Mouse (Mus musculus): ENCODE data around the gene Npas2. TPM values are rescaled to one million over a fixed set of nuclear protein-coding genes. Genes with fewer than 3 reads are reported as not detected.

The Npas2 gene
- total RNA-seq, 2 experiments from 2014 or later = not detected

DNA sequence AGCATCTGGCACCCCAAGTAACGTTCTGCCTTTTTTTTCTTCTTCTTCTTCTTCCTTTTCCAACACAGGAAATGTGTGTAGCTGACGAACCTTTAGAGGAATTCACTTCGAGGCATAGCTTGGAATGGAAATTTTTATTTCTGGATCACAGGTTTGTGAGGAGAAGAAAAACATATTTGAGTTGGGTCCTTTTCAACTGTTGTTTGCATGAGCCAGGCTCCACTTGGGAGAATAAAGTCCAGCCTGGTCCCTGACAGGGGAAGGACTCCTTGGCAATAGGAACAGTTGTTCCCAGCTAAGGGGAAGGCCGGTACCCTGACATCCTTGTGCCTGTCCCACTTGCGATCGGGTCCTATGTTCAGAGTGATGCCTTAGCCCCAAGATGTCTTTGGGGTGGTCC is 131.7 kb downstream of the Npas2 start:
- ATAC-seq (ENCODE audit: poor library complexity, severe bottlenecking) = no peak

DNA sequence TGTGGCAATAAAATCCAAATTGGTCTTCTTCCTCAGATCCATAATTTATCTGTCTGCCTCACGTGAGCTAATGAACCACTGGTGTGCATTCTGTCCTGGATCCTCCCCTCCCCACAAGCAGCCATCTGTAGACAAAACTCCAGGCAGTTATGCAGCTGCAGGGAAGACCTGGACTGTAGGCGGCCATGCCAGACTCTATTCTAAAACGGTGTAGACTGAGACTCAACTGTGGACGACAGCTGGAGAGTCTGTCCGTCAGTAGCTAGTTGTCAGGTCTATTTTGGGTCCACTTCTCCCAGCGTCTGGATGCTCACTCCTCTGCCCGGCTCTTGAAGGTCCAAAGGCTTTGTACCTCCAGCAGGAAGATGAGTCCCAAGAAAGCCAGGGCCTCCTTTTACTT is 134.0 kb downstream of the Npas2 start:
- ATAC-seq (ENCODE audit: poor library complexity, severe bottlenecking) = no peak

DNA sequence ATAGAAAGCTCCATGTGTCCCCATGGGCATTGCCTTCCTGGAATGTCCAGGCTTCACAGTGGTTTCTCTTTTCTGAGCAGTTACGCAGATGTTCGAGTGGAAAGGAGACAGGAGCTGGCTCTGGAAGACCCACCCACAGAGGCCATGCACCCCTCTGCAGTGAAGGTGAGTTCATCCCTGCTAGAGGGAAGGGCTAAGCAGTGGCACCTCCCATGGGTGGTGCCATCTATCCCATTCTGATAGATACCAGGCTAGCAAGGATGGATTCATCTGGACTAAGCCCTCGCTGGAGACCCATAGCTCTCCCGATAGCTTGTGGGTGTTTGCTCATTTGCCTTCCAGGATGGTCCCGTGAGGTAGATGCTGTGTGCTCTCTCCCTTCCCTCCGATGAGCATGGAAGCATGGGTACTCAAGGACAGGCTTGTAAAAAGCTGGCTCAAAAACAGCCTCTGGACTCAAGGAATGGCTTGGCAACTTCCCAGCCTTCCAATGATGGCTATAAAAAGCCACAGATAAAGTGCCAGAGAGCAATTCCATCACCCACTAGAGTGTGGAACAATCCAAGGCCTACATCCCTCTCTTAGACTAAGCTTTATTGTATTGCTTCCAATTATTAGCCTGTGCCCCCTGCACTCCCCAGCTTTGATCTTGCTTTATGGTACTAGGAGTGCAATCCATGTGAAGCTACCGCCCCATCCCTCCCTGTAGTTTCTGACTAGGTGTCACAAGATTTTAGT is 137.5 kb downstream of the Npas2 start:
- ATAC-seq (ENCODE audit: poor library complexity, severe bottlenecking) = no peak

DNA sequence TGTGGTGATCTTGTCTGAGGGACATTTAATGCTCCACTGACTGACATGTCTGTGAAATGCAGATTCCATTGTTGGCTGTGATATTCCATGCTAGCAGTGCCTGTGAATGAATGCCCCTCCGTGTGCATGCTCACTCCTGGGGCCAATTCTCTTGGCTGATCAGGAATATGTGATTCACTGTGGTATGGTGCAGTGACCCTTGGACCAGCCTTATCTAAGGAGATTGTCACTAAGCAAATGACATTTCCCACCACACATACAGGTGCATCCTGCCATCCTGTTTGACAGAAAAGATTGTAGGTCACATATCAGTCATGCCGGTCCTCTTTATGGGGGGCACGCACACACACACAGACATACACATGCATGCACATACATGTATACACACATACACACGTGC is 138.9 kb downstream of the Npas2 start:
- no peak for ATAC-seq (ENCODE audit: poor library complexity, severe bottlenecking)

DNA sequence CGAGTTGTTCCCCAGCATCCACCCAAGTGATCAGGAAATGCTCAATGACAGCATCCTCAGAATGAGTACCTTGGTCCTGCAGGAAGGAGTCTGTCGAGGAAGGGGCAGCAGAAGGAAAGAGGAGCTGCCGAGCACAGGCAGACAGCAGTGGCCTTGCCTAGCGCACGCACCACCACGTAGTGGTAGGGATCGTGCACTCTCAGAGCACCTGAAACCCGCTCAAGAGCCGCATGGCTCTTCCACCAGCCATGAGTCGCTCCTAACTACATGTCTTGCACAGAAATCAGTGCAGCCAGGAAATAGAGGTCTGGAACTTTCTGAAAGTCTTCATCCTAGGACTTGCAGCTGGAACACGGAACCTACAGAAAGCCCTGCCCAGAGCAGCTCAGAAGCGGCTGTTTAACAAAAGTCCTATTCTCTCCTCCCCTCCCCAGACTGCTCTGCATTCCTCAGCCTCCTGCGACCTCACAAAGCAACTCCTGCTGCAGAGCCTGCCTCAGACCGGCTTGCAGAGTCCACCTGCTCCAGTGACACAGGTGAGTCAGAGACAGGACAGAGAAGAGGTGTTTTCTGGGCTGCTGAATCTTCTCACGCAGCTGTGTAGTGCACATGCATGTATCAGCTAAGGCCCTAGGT is 142.1 kb downstream of the Npas2 start:
- no peak for ATAC-seq (ENCODE audit: poor library complexity, severe bottlenecking)

DNA sequence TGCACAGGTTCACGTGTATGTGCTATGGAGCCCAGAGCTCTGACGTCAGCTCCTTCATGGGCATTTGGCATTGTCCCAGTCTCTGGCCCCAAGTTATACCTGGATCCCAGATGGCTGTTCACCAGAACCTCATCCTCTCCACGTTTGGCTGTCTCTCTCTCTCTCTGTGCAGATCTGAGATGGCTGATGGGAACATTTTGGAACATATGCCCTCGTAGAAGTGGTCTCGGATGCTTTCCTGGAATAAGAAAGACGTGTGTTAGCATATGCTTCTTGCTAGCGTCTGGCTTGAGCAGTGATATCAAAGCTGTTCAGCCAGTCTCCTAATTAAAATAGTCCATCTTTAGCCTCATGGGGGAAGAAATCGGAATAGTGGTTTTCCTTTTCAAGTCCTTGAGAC is 143.3 kb downstream of the Npas2 start:
- no peak for ATAC-seq (ENCODE audit: poor library complexity, severe bottlenecking)

DNA sequence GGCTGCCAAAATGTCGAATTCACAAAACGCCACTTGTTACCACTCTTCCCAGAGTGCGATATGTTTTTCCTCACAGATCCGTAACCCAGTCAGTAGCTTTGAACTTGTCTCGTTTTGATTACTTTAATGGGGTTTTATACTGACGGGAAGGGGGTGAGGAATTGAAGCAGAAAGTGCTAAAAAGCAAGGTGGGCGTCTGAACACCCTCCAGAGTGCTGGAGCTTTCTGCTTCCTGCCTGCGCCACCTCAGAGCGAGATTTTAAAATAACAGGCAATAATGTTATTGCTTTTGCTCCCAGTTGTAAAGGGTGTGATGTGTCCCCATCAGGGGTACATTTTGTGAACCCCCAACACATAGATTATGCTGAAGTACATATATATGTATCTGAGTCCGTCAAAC is 145.3 kb downstream of the Npas2 start:
- no peak for ATAC-seq (ENCODE audit: poor library complexity, severe bottlenecking)

DNA sequence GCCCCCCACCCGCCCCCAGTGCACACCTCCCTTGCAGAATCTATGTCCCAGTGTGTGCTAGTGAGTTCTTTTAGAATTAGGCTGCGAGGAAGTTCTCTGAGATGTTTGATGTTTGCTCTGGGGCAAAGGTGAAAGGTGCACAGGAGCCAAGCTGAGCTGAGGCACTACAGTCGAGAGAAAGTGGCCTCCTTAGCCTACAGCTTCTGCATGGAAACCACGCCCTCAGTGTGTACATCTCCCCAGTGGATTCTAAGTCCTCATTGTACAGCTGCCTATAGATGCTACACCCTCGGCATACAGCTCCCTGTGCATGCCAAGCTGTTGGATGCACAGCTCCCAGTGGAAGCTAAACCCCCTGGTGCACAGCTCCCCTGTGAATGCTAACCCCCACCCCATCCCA is 145.9 kb downstream of the Npas2 start:
- ATAC-seq (ENCODE audit: poor library complexity, severe bottlenecking) = no peak

DNA sequence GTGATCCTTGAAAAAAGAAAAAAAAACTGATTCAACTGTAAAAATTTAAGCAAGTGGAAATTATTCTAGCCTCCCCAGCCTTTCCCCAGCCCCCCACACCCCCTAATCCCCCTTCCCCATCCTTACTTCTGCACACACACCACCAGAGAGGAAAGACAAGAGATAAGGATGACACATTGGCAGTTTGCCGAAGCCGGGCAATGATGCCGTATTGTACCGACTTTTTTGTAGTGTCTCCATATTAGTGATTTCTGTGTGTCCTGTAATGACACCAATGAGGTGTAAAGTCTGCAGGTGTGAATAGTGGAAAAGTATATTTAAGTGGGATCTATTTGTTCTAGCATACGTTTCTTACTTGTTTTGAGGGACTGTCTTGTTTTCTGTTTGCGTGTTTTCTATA is 146.6 kb downstream of the Npas2 start:
- ATAC-seq (ENCODE audit: poor library complexity, severe bottlenecking) = no peak

DNA sequence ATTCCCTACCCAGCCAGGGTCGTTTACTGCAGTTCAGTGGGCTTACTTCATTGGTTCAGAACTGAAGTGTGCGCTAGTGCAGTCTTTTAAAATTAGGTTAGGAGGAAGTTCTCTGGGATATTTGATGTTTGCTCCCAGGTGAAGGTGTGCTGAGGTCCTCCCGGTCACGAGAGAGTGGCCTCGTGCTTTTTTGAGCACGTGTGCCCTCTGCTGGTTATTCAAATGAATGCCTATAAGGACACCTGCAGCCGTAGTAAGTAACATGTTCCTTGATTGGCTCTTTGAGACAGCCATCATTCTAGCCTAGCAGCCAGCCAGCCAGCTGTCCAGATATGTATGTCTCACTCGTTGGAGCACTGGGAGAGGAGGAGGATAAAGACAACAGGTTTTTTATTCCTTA is 147.1 kb downstream of the Npas2 start:
- peak; percentile 73 for ATAC-seq (ENCODE audit: poor library complexity, severe bottlenecking)

DNA sequence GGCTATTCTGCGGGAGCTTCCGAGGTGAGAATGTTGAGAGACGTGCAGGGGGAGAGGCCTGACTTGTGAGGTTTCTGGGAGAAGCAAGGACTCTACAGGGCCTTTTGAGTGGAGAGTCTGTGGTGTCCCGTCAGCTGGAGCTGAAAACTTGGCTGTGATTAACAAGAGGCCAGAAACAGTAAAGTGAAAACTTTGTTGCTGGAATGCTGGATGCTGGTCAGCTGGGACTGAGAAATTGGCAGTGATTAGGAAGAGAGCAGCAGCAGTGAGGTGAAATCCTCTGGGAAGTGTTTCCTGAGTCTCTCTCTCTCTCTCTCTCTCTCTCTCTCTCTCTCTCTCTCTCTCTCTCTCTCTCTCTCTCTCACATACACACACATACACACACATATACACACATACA is 148.3 kb downstream of the Npas2 start:
- ATAC-seq (ENCODE audit: poor library complexity, severe bottlenecking) = no peak

DNA sequence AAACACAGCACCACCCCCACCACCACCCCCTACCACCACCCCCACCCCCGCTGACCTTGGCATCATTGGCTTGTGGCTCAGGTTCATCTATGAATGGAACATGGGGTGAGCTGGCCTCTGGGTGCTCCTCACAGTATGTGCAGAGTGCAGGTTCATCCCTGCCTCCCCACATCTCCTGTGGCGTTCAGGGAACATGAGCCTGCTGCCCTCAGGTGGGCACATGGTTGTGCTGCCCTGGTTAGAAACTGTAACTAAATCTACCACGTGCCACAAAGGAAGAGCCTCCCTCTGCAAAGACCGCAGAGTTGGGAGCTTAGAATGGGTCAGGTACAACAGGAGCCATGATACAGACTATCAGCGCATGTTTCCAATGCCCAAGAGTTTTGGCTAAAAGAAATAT is 149.7 kb downstream of the Npas2 start:
- no peak for ATAC-seq (ENCODE audit: poor library complexity, severe bottlenecking)

DNA sequence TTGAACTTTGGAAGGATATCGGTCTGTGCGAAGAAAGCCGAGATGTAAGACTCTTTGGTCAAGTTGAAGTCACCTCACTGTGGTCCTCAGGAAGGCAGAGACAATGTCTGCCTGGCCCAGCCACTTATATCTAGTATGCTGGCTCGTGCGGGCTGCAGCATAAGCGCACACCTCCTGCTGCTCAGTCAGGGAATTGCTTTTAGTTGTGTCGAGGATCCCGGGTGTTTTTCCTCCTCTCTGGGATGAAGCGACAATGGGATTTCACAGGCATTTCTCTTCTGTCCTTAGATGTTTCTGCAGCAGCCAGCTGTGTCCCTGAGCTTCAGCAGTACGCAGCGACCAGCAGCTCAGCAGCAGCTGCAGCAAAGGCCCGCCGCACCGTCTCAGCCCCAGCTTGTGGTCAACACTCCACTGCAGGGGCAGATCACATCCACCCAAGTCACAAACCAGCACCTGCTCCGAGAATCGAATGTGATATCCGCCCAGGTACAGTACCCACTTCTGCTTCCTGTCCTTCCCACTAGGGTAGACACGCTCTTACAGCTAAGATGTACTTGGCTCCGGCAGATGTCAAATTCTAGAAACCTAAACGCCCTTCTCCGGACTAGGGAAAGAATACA is 151.6 kb downstream of the Npas2 start:
- ATAC-seq (ENCODE audit: poor library complexity, severe bottlenecking) = no peak

DNA sequence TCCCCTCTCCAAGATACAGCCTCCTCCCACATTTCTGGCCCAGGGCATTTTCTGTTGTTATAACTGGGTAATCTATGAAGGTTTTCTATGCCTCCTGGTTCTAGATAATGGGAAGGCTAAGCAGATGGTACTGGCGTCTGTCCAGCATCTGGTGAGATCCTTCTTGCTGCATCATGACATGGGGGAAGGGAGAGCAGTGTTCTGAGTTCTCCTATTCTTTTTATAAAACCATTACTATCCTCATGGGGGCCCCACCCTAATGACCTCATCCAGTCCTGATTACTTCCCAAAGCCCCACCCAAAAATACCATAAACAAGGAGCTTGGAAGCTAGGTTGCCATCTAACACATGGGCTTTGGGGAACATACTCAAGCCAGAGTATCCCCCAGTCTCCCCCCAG is 155.5 kb downstream of the Npas2 start:
- ATAC-seq (ENCODE audit: poor library complexity, severe bottlenecking) = no peak

DNA sequence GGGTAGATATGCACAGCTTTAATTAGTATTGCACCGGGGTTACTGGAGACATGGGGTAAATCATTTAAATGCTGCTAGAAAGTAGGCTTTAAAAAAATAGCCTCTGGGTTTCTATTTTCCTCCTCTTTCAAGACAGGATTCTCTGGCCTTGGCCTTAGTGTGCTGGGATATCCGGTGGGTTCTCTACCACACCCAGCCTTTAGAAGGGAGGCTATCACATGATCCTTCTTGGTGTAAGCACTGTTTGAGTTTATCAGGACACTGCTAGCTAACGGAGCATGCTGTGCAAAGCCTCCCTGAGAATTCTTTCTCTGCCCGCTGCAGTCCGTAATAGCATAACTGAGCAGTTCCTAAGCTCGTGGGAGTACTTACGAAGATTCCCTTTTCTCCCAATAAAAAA is 155.9 kb downstream of the Npas2 start:
- ATAC-seq (ENCODE audit: poor library complexity, severe bottlenecking) = no peak

DNA sequence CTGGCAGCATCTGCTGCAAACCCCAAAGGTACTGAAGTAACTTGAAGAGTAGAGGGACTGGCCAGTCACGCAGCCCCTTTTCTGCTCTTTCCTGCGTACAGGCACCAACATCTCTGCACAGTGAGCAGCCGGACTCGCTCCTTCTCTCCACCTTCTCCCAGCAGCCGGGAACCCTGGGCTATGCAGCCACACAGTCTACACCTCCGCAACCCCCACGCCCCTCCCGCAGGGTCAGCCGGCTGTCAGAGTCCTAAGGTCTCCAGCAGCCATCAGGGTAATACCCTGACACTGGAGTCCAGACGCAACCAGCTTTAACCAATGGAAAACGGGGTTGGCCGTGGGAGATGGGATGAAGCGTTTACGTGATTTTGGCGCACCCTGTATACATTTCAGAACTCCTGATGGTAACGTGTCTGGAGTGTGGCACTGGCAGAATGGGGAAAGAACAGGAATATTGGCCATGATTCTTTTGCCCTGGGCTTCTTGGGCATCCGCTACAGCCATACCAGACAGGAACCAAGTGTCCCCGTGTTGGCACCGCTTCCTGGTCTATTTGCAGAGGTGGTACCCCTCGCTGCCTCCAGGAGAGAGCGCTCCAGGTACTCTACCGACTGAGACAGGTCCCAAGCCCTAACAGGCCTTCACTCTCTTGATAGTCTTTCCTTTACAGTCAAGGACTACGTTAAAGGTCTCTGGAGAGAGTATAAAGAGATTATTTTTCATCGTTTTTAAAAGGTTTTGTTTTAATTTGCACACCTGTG is 168.4 kb downstream of the Npas2 start:
- ATAC-seq (ENCODE audit: poor library complexity, severe bottlenecking) = no peak

DNA sequence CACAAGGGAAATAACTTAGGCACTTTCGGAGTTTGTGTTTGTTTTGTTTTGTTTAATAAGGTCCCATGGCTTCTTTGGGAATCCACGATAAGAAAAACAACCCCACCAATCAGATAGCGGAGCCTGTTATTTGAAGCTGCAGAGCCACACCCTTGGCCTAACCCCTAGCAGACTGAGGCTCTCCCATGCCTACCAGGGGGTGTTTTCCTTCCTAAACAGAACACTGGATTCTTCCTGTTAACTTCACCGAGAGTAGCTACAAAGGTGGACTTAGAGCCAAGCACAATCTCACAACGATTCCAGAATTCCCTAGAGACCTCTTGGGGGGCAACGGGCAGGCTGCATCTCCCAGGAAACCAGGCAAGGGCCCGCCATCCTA is 169.0 kb downstream of the Npas2 start:
- no peak for ATAC-seq (ENCODE audit: poor library complexity, severe bottlenecking)

DNA sequence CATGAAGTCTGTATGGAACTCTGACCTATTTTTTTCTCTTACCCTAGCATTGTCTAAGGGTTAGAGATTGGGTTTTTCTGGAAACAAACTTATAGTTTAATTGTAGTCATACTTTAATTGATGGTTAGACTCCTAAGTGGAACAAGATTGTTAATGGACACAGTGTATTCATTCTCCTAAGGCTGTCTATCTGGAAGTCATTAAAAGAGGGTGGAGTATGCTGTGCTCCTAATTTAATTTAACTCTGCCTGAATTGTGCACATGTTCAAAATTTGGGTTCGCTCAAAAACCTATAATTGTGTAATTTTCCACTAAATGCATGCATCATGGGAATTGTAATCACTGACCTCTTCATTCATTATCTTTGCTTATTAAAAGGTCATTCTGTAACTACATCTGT is 172.0 kb downstream of the Npas2 start:
- no peak for ATAC-seq (ENCODE audit: poor library complexity, severe bottlenecking)

DNA sequence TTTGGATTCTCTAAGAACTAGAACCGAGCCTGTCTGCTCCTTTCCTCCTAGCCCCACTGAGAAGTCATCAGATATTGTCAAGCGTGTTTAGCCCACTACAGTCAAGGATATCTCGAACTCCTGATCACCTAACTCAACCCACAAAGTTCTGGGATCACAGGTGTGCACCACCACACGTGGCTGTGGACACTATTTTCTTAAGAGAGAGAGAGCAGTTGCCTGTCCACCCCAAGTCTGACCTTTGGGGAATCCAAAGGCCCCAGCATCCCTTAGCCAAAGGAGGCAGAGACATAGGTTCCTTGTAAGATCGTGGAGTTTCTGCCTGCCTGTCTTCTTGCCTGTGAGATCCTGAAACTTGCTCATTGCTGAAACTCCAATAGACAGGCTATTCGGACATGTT is 173.5 kb downstream of the Npas2 start:
- no peak for ATAC-seq (ENCODE audit: poor library complexity, severe bottlenecking)

DNA sequence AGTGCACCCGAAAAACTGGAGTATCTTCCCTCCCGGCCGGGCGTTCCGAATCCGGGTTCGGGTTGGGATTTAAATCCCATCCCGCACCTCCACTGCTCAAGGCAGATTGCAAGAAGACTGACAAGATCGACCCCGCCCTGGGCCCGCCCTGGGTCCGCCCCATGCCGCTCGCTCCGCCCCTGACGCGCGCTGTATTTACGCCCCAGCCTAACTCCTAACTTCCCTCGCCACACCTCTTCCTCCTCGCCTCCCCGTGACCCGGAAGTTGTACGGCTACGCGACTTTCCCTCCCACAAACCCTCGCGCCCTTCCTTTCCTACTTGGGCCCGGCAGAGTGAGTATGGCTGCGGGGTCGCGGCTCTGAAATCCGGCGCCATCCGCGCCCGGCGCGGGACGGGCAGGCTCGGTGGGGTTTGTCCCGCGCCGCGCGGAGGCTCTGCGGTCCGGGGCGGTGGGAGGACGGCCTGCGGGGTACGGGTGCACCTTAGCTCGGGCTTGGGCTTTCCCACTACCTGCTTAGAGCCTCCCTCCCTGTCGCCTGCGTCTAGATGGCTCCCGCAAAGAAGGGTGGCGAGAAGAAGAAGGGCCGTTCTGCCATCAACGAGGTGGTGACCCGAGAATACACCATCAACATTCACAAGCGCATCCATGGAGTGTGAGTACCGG is 174.2 kb downstream of the Npas2 start, which contains the start of gene Rpl31:
Rpl31 (plus strand) TSS at position 242 of the 666 bp plus-strand sequence.
- ATAC-seq (ENCODE audit: poor library complexity, severe bottlenecking) = peak; percentile 100

DNA sequence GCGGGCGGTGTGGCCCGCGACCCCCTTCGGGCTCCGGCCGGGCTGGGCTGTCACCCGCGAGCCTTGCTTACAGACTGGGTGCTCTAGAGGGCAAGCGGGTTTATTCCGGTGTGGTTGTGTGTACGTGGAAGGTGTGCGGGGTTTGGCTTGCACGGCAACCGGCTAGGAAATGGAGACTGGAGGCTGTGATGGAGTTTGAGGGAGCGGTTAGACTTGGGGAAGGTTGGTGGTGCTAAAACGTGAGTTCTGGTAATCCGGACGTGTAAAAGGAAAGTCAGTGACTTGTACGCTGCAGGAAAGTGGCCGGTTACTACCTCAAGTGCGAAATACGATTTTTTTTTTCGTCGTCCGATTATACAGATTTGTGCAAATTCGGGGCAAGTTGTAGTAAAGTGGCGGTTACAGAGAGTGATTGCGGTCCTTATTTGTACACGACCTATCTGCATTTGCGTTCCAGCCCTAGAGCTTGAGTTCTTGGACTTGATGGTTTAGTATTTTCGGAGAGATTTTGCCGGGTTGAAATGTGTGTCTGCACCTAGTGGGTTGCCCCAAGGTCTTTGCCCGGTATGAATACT is 174.8 kb downstream of the Npas2 start:
- ATAC-seq (ENCODE audit: poor library complexity, severe bottlenecking) = no peak

Data from megakaryocyte, adult 5-6 weeks (primary cell).